Mouse (Mus musculus) heart, postnatal 0 days (tissue): ENCODE results near the gene Clrn3. TPM values are rescaled to one million over a fixed set of nuclear protein-coding genes. Genes with fewer than 3 reads are reported as not detected.

ENCODE experiments used
- ATAC-seq: fragments of 200-750 bp; cut with Nextera tagmentation; 2 replicates; pipeline ENCODE4 v1.8.0; 2017; ENCODE audit warnings: low read depth, moderate number of reproducible peaks, moderate library complexity; ENCODE audit not compliant: insufficient read depth
- DNase-seq: peaks from one replicate; pipeline ENCODE4 v3.0.0-alpha.2; 2016; ENCODE audit warnings: low spot score
- H3K27ac ChIP-seq: fragments of 300-500 bp; sonication (generic); 2 replicates; pipeline ENCODE4 v1.5.1; 2014; ENCODE audit warnings: low read depth, mild to moderate bottlenecking
- H3K27me3 ChIP-seq: fragments of 300-500 bp; sonication (generic); 2 replicates; pipeline ENCODE4 v1.6.1; 2014; ENCODE audit warnings: low read length, mixed read lengths; ENCODE audit not compliant: control insufficient read depth, insufficient read depth
- H3K36me3 ChIP-seq: fragments of 300-500 bp; sonication (generic); replicated peaks from 2 replicates; pipeline ENCODE4 v1.6.1; 2014; ENCODE audit warnings: low read length, mixed read lengths; ENCODE audit not compliant: control insufficient read depth, insufficient read depth
- H3K4me1 ChIP-seq: fragments of 300-500 bp; sonication (generic); 2 replicates; pipeline ENCODE4 v1.6.1; 2014; ENCODE audit warnings: antibody characterized with exemption; ENCODE audit not compliant: control insufficient read depth, insufficient read depth
- H3K4me2 ChIP-seq: fragments of 300-500 bp; sonication (generic); 2 replicates; pipeline ENCODE4 v1.6.1; 2014; ENCODE audit warnings: low read depth, mild to moderate bottlenecking, low read length, moderate library complexity
- H3K4me3 ChIP-seq: fragments of 300-500 bp; sonication (generic); 2 replicates; pipeline ENCODE4 v1.5.1; 2014; ENCODE audit warnings: low read depth, low read length
- H3K9ac ChIP-seq: fragments of 300-500 bp; sonication (generic); replicated peaks from 2 replicates; pipeline ENCODE4 v1.6.1; 2014; ENCODE audit warnings: low read depth, low read length, mixed read lengths
- H3K9me3 ChIP-seq: fragments of 300-500 bp; sonication (generic); replicated peaks from 2 replicates; pipeline ENCODE4 v1.6.1; 2016; ENCODE audit warnings: low read length; ENCODE audit not compliant: control insufficient read depth
- CTCF ChIP-seq: IDR thresholded peaks from 2 replicates; pipeline ENCODE4 v1.5.1; 2016; ENCODE audit warnings: antibody characterized with exemption, control low read depth, low read depth
- EP300 ChIP-seq: IDR thresholded peaks from 2 replicates; pipeline ENCODE4 v1.6.1; 2016; ENCODE audit warnings: antibody characterized with exemption, low read depth
- WGBS: fragments of 180-500 bp; shearing (Covaris S2); extraction: QIAGEN DNeasy Blood & Tissue Kit; methylation state at CpG from one replicate; pipeline ENCODE4 v1.1.7; 2014; 5-methylcytosine and 5-hydroxymethylcytosine counted together
- polyA plus RNA-seq: library from polyadenylated mRNA; unstranded; fragments of >200 nt; fragmentation: Nextera tagmentation; extraction: Ambion mirVana; gene quantifications from 2 replicates; pipeline ENCODE4 v1.2.1, GENCODE M21; 2015
- total RNA-seq: library from RNA; depleted of rRNA; stranded (reverse); fragments of >200 nt; gene quantifications from 2 replicates; pipeline ENCODE4 v1.2.3, GENCODE M21; 2014; ENCODE audit warnings: low replicate concordance

Clrn3 gene
- total and polyA plus RNA-seq, 2 experiments from 2014 or later: not detected

DNA sequence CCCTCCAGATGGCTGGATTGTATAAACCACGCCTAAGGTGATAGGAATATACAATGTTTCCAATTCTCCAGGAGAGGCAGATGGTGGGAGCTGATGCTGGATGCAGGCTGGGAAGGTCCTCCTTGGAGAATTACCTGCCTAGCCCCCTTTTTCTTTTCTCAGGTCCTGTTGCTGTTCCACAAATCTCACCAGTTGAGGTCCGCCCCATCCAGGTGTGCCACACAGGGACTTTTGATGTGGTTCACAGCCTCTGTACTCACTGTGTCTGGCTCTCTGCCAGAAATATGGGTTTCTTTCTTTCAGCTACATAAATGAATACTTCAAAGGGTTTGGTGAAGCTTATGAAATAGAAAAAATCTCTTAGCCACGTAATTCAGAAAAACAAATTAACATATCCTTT, 13.8 kb upstream of the Clrn3 start:
- ATAC-seq (no peak), DNase-seq (no peak)
- Histone ChIP-seq H3K9ac (no peak overlapping the region), H3K27ac (no peak overlapping the region), H3K9me3 (no peaks in the 10 kb centered on the region), H3K36me3 (no peaks in the 10 kb centered on the region), H3K27me3 (peaks cover 17% of the 10 kb centered on the region), H3K4me3 (no peak overlapping the region), H3K4me1 (0 out of 2 replicates have a peak, but pooled peaks cover 6% of the 10 kb centered on the region), H3K4me2 (no peak overlapping the region)
- 71% methylated on average over 3 of the region's 3 CpGs for WGBS
- TF ChIP-seq EP300 (no peak), CTCF (no peak)

DNA sequence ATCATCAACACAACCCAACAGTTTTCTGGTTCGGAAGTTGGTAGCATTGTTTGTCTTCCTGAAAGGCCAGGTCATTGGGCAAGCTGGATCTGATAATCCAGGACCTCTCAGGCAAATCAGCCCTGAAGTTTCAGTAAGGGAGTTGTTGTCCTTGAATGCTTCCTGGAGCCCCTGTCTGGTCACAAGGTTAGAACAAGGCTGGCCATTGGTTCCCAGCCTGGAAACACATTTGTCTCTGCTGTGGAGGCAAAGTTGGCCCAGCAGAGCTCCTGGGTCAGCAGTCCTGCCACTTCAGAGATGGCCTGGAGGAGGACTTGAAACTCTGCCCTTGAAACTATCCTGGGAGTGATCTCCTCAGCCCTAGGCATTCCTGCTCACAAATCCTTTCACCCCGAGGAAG, 11.0 kb upstream of the Clrn3 start:
- DNase-seq (no peak), ATAC-seq (no peak)
- WGBS: 62% methylated on average over 2 of the region's 2 CpGs
- H3K27ac ChIP-seq: no peak overlapping the region
- 0 out of 2 replicates have a peak, but pooled peaks cover 6% of the 10 kb centered on the region for H3K4me1 ChIP-seq
- TF ChIP-seq EP300: no peak
- no peak for TF ChIP-seq CTCF
- no peak overlapping the region for H3K9ac ChIP-seq
- no peak overlapping the region for H3K4me3 ChIP-seq
- no peaks in the 10 kb centered on the region for H3K36me3 ChIP-seq
- H3K4me2 ChIP-seq: no peak overlapping the region
- no peaks in the 10 kb centered on the region for H3K9me3 ChIP-seq
- H3K27me3 ChIP-seq: peaks cover 17% of the 10 kb centered on the region

DNA sequence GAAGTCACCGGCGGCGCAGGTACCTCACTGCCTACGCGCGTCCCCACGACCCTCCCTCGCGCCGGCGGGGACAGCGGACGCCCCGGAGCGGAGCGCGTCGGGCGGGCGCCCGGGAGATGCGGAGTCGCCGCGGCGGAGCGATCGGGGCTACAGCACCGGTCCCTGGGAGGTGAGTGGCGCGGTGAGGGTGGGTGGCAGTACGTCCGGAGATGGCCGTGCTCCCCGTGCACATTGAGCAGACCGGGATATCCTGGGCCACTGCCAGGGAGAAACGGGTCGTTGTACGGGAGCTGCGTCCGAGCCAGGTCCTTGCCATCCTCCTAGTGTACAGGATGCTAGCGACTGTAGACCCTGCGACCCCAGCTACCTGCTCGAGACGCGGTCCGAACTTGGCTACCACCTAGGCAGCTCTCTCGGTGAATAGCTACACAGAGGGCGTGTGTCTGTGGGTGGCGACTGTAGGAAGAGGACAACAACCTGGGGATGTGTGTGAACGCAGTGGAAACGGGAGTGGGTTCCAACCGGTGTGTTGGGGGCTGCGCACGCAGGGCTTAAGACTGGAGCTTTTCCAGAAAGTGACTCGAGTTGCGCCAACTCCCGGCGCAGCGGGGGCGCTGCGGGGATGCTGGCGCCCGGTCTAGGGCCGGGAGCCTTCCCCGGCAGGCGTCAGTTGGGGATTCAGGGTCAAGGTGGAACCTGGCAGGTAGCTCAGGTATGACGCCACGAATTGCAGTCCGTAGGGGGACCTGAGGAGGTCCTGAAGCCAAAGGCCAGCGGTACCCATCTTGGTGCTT, 9.7 kb upstream of the Clrn3 start:
- H3K27me3 ChIP-seq: peaks cover 17% of the 10 kb centered on the region
- peak overlapping the region; percentile 63 for H3K4me3 ChIP-seq
- no peaks in the 10 kb centered on the region for H3K36me3 ChIP-seq
- 2% methylated on average over 71 of the region's 71 CpGs for WGBS
- no peak for DNase-seq
- 0 out of 2 replicates have a peak, but pooled peaks cover 6% of the 10 kb centered on the region for H3K4me1 ChIP-seq
- H3K4me2 ChIP-seq: peak overlapping the region; percentile 95
- TF ChIP-seq EP300: no peak
- no peak for TF ChIP-seq CTCF
- H3K27ac ChIP-seq: no peak overlapping the region
- H3K9me3 ChIP-seq: no peaks in the 10 kb centered on the region
- ATAC-seq: peak; percentile 49
- H3K9ac ChIP-seq: peak overlapping the region; percentile 52

DNA sequence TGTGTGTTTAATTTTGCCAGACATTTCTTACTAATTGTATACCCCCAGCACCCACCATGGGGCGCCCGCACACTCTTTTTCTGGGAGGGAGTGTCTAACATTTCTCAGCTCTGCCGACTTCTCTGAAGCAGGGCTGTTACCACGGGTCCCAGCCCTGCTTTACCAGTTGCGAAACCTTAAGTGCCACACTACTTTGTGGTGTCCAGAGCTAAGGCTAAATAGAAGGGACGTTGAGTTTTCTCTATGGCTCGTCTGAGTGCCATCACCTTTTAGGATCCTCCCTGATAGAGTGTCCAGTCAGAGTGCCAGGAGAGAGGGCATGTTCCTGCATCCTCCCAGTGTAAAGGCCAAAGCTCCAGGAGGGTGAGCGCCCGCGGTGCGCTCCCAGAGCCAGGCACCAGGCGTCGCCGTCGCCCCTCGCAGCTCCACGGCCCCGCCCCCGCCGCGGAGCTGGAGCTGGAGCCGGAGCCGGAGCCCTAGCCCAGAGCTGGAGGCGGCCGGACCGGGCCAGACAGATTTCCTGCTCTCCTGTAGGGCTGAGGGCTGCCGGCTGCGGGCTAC, 9.0 kb upstream of the Clrn3 start, which contains the start of gene Ptpre:
Ptpre (plus strand) TSS at position 141 of the 561 bp plus-strand sequence.
- H3K4me1 ChIP-seq: 0 out of 2 replicates have a peak, but pooled peaks cover 6% of the 10 kb centered on the region
- H3K4me2 ChIP-seq: peak within 1 kb of the TSS; percentile 95
- no peak for TF ChIP-seq EP300
- peak; percentile 73 for TF ChIP-seq CTCF
- ATAC-seq: peak; percentile 94
- no peaks in the 10 kb centered on the region for H3K36me3 ChIP-seq
- peak within 1 kb of the TSS; percentile 52 for H3K9ac ChIP-seq
- H3K4me3 ChIP-seq: peak within 1 kb of the TSS; percentile 63
- H3K27me3 ChIP-seq: peaks cover 17% of the 10 kb centered on the region
- 4% methylated on average over 28 of the region's 28 CpGs for WGBS
- no peaks in the 10 kb centered on the region for H3K9me3 ChIP-seq
- H3K27ac ChIP-seq: no peak within 1 kb of the TSS
- peak; percentile 72 for DNase-seq

DNA sequence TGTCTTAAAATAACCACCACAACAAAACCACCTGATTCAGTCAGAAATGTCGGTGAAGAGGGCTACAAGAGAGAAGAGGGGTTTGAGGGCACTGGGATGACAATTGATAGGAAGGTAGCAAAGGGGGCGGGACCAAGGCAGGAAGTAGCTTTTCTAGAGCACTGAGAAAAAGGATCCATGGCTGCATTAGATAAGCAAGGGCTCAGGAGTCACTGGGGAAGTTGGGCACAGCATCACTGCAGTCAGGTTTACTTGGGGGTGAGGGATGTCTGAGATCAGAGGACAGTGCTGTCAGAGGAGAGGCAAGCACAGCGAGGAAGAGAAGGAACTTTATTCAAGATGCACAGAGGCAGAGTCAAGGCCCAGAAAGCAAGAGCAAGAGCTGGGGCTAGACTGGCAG, 7.5 kb upstream of the Clrn3 start:
- Histone ChIP-seq H3K9ac (no peak overlapping the region), H3K4me2 (no peak overlapping the region), H3K4me1 (0 out of 2 replicates have a peak, but pooled peaks cover 6% of the 10 kb centered on the region), H3K36me3 (no peaks in the 10 kb centered on the region), H3K9me3 (no peaks in the 10 kb centered on the region), H3K27ac (no peak overlapping the region), H3K4me3 (no peak overlapping the region), H3K27me3 (peaks cover 17% of the 10 kb centered on the region)
- no peak for ATAC-seq
- no peak for TF ChIP-seq CTCF
- TF ChIP-seq EP300: no peak
- WGBS: 65% methylated on average over 3 of the region's 3 CpGs
- DNase-seq: no peak
